Mouse (Mus musculus) layer of hippocampus, adult 2 months (tissue): ENCODE data around the gene Nol11. TPM values are rescaled to one million over a fixed set of nuclear protein-coding genes. Genes with fewer than 3 reads are reported as not detected.
"Not testable (repeated sequence)": the region's sequence is repeated elsewhere in the genome, so short reads cannot be mapped to it uniquely, and the experiment has no call there.

ENCODE experiments used
- DNase-seq, 2 experiments: peaks; one replicate each; pipeline ENCODE4 v3.0.0; 2022; ENCODE audit warnings: low spot score in 2 of 2
- H3K27ac ChIP-seq: fragments of 200-600 bp; 2 replicates; pipeline ENCODE4 v1.8.1; 2022
- H3K4me3 ChIP-seq: fragments of 200-600 bp; 2 replicates; pipeline ENCODE4 v1.8.1; 2022; ENCODE audit warnings: mild to moderate bottlenecking
- CTCF ChIP-seq: fragments of 200-600 bp; conservative IDR thresholded peaks from 2 replicates; pipeline ENCODE4 v1.8.1; 2022; ENCODE audit warnings: antibody characterized with exemption, mild to moderate bottlenecking, moderate library complexity
- total RNA-seq, 2 experiments: library from RNA; stranded (reverse); gene quantifications; 2 replicates each; pipeline ENCODE4 v1.2.3; 2021

The Nol11 gene
- total RNA-seq, 2 experiments from 2014 or later = 25.9 to 26.4 TPM

DNA sequence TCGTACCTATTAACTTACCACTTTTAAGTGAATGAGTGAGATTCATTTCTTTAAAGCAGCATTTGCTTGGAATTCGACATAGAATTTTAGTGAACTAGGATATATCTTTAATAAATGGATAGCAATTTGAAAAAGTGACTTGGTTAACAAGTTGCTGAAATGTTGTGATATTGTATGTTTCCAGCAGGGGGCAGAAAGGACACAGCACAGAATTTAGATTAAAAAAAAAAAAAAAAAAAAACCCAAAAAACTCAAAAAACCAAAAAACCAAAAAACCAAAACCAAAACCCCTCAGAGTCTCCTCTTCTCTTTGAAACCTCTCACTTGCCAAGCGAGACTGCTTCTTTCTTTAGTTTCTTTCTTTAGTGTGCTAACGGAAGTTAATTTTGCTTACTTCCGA lies 24.6 kb upstream of the Nol11 start:
- DNase-seq = peak in 1 of 2 experiments; percentile 20
- TF ChIP-seq CTCF = peak; percentile 83
- no peak overlapping the region for H3K4me3 ChIP-seq
- no peak overlapping the region for H3K27ac ChIP-seq

DNA sequence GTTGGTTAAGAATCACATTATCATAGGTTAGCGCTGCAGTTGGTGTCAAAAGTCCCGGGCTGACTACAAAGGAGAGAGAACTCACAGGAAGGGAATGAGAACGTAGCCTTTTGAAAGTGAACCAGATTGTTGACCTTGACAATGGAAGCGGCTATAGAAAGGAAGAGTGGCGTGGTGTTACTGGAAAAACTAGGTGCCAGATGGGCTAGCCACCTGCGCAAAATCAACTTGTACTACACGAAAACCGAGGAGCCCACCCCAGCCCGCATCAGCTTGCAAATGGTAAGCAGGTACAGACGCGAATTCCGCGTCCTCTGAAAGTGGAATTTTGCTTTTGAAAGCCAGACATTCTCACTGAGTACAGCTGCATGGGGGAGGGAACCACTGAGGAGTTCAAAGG lies 20.6 kb upstream of the Nol11 start:
- TF ChIP-seq CTCF = no peak
- Histone ChIP-seq H3K27ac (no peak overlapping the region), H3K4me3 (no peak overlapping the region)
- no peak for DNase-seq

DNA sequence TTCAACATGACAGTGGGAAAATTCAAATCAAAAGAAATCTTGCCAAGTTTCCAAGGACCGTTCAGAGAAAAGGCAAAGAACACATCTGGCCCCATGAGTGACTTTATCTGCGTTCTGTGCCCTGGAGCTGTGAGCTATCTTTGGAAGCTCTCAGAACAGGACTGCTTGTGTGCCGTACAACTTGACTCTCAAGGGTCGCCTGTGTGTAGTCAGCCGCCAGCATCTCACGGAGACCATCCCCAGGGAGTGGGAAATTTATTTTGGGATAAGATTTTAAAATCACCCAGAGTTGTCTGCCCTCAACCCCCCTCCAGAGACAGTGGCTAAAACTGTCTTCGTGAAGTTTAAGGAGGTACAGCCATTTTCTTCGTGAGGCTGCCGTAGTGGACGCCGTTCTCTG lies 12.6 kb upstream of the Nol11 start:
- no peak for DNase-seq
- TF ChIP-seq CTCF = no peak
- H3K4me3 ChIP-seq = no peak overlapping the region
- no peak overlapping the region for H3K27ac ChIP-seq

DNA sequence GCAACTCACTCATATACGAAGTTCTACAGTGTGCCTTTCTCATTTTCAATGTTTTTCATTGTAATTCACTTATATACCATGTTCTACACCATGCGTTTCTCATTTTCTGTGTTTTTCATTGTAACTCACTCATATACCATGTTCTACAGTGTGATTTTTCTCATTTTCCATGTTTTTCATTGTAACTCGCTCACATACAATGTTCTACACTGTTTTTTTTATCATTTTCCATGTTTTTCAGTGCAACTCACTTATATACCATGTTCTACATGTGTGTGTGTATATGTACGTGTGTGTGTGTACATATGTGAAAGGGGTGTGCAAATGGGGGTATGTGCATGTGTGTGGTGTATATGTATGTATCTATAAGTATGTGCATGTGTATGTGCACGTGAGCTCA lies 10.1 kb upstream of the Nol11 start:
- no peak for TF ChIP-seq CTCF
- no peak overlapping the region for H3K27ac ChIP-seq
- H3K4me3 ChIP-seq = no peak overlapping the region
- DNase-seq = no peak

DNA sequence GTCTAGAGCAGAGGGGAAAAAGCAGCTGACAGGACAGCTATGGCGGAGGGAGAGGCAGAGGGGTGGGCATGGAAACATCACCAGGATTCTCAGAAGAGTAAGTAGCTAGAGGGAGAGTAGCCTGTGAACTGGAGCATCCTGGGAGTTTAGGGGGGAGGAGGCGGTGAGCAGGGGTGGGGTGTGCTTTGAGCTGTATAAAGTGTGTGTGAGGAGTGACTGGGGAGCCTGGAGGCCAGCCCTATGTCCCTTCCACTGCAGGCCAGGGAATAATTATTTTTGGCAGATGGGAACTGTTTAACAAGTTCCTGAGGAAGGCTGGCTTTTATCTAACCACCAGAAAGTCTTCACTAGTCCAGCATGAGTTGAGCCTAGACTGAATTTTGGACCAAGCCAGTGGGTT lies 6.2 kb upstream of the Nol11 start:
- no peak for TF ChIP-seq CTCF

DNA sequence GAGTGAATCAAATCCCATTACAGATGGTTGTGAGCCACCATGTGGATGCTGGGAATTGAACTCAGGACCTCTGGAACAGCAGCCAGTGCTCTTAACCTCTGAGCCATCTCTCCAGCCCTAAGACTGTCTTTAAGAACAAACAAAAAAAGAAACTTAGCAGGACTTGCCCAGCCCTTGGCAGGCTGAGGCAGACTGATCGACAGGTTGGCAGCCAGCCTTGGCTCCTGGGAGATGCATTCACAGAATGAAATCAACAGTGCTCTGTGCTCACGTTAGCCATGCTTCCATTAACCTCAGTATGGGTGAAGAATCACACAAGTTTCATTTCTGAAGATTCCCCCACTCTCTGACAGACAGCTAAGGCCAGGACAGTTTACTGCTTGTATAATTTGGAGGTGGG lies 1.2 kb upstream of the Nol11 start:
- DNase-seq = no peak
- no peak for TF ChIP-seq CTCF

More for the DNA sequence above, 6.2 kb upstream of the Nol11 start:
- H3K4me3 ChIP-seq = no peak overlapping the region
- DNase-seq = no peak
- H3K27ac ChIP-seq = no peak overlapping the region

DNA sequence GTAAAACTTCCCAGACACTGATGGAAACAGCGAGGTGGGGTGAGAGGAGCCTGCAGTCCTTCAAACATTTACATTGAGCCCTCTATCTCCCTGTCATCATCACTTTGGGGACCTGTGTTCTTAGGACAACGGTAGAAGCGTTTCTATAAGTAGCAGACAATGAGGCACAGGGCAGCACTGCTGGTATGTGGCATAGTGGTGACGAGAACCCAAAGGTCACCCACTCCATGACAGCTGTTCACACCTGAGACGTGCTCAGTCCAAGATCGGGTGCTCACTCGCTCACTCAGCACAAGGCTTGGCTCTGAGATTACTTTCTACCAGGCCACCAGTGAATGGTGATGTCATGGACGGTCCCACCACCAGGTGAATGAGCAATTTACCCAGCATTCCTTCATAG lies 5.4 kb downstream of the Nol11 start:
- TF ChIP-seq CTCF = no peak

More for the DNA sequence above, 1.2 kb upstream of the Nol11 start:
- Histone ChIP-seq H3K27ac (no peak overlapping the region), H3K4me3 (no peak overlapping the region)

DNA sequence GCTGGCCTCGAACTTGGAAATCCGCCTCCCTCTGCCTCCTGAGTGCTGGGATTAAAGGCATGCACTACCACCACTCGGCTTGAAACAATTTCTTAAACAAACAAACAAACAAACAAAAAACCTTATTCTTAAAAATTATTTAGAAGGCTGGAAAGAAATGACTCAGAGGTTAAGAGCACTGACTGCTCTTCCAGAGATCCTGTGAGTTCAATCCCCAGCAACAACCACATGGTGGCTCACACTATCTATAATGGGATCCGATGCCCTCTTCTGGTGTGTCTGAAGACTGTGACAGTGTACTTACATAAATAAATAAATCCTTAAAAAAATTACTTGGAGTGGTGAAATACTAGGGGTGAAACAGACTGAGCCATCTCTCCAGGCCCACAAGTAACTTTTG lies 28.0 kb downstream of the Nol11 start:
- no peak overlapping the region for H3K27ac ChIP-seq
- H3K4me3 ChIP-seq = no peak overlapping the region
- DNase-seq = no peak
- TF ChIP-seq CTCF = peak; percentile 21; the same call in 1 of the 2 replicates

More for the DNA sequence above, 5.4 kb downstream of the Nol11 start:
- no peak for DNase-seq
- H3K4me3 ChIP-seq = no peak overlapping the region
- H3K27ac ChIP-seq = no peak overlapping the region

DNA sequence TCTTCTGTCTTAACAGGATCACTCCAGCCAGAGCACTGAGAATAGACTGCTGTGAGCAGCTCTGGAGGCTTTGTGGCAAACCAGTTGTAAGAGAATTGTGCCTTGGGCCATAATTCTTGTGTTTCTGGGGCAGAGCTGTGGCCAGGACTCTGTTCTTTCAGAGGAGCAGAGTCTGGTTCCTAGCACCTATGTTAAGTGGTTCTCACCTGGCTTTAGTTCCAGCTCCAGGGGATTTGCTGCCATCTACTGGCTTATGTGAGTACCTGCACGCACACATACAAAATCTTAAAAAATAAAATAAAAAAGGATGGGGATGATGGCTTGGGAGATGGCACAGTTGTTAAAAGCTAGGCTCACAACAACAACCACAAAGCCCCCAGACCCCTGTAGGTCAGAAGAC lies 30.1 kb downstream of the Nol11 start:
- no peak overlapping the region for H3K4me3 ChIP-seq
- peak; percentile 72 for TF ChIP-seq CTCF
- no peak overlapping the region for H3K27ac ChIP-seq
- no peak for DNase-seq

DNA sequence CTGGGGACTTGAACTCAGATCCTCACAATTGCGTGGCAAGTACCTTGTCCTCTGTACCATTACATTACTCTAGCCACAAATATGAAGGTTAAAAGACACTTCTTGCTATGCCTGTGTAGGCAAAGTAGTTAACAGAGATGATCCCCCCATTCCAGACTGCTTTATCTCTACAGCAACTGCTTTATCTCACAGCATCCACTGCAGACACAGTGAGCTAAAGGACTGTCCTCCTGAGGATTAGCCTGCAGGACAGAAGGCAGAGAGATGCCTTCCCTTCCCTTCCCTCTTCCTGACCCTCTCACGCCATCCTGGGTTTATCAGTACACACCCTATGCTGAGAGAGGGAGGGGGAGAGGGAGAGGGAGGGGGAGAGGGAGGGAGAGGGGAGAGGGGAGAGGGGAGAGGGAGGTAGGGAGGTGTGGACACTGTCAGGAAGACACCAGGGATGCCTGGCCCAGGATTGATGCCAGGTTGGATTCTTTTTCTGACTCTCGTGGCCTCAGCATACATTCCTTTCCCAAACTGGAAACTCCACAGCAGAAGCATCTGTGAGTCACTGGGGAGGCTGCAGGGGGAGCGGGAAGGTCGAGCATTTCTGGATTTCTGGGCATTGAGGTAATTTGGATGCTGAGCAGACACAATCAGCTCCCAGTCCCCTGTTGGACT lies 32.1 kb downstream of the Nol11 start:
- no peak overlapping the region for H3K27ac ChIP-seq
- DNase-seq = no peak
- TF ChIP-seq CTCF = no peak
- no peak overlapping the region for H3K4me3 ChIP-seq

DNA sequence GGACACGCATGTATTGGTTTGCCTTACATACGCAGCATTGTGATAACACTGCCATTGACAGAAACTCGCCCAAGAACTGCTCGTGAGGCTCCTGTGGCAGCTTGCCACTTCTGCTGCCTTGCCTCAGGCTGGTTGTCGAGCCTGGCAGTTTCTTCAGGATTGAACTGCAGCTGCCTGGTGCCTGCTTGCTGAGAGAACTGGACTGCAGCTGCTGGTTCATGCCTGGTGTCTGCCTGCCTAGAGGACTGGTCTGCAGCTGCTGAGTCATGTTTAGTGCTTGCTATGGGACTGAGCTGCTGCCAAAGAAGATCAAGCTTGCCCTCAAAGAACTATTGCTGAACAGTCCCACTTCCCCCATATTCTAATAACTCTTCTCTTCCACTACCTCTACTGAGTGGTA lies 33.9 kb downstream of the Nol11 start:
- no peak overlapping the region for H3K4me3 ChIP-seq
- no peak overlapping the region for H3K27ac ChIP-seq
- no peak for TF ChIP-seq CTCF
- DNase-seq = no peak

DNA sequence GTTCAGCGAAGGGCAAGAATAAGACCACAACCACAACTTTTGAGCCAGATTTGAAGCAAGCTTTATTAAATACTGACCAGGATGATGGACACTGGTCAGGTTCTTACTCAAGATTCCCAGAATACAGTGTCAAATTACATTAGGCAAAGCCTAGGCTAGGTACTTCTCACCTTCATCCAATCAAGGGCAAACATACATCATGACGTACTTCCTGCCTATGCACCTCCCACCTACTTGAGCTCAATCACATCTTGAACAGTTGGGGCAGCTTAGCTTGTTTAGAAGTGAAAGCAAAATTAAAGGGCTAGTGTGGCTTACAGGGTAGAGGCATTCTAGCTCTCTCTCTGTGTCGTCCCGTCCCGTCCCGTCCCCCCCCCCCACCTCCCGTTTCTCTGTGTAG lies 34.8 kb downstream of the Nol11 start:
- Histone ChIP-seq H3K4me3 (no peak overlapping the region), H3K27ac (no peak overlapping the region)
- DNase-seq = no peak
- no peak for TF ChIP-seq CTCF

DNA sequence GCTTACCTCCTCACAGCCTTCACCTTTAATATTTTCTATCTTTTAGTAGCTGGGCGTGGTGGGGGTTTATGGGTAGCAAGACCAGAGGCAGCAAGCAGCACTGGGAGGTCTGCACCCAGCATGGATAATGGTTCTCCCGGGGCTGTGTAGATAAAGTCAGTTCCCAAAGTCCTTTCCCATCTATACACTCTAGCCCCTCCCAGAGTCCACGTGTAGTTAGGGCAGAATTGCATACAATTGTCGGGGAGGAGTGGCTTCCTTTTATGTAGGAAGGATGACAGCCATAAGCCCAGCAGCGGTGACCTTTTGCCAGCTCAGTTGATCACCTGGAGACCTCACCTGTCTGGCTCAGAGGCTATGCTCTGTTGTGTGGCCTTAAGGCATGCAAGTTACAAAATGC lies 35.5 kb downstream of the Nol11 start:
- DNase-seq = no peak
- no peak overlapping the region for H3K4me3 ChIP-seq
- H3K27ac ChIP-seq = no peak overlapping the region
- no peak for TF ChIP-seq CTCF

DNA sequence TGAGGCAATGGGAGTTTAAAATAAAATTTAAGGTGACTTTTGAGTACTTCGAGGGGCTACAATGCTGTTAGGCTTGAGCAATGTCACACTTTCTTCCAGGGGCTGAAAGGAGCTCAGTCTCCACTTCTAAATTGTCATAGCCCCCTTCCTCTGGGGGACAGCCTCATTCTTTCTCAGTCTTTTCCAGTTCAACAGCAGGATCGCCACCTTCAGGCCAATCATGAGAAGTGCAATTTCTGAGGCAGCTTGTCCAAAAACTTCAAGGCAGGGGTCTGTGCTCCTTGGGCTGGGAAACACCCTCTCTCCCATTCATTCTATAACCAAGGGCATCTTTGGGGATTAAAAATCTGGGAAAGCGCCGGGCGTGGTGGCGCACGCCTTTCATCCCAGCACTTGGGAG lies 37.4 kb downstream of the Nol11 start:
- TF ChIP-seq CTCF = peak; percentile 75
- H3K27ac ChIP-seq = no peak overlapping the region
- H3K4me3 ChIP-seq = no peak overlapping the region
- DNase-seq = no peak

DNA sequence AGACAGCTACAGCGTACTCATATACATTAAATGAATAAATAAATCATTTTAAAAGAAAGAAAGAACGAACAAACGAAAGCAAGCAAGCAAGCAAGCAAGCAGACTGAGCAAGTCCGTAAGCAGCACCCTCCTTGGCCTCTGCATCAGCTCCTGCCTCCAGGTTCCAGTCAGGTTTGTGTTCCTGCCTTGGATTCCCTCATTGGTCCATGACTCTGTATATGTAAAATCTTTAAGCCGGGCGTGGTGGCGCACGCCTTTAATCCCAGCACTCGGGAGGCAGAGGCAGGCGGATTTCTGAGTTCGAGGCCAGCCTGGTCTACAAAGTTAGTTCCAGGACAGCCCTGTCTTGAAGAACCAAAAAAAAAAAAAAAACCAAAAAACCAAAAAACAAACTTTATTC lies 45.2 kb downstream of the Nol11 start:
- H3K27ac ChIP-seq, H3K4me3 ChIP-seq, DNase-seq: not testable (repeated sequence)
